Mouse (Mus musculus): Measurements from ENCODE around the gene Glra4.
A peak's percentile ranks its signal among the peaks of the same experiment; 100 is the strongest.

Glra4 gene

DNA sequence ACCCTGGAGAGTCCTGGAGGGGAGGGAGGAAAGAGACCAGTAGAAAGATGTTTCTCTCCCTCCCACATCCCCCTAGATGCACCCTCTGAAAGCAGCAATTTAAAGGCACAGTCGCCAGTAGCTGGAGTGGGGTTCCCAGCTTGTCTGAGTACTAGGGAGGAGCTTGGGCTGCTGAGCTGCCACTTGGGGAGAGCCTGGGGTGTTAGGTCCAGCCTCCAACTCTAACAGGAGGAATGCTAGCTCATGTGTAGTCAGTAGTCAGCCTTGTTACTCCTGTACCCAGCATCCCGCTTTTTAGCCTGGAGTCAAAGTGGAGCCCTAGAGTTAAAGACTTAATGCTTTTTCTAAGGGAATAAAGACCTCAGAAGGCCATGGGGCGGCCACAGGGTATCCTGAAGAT, at the start of gene Glra4:
TSS of gene Glra4 (minus strand) at position 101 of the 400 bp plus-strand sequence.
- no peak for DNase-seq (ENCODE audit: low spot score in 2 of 2)

DNA sequence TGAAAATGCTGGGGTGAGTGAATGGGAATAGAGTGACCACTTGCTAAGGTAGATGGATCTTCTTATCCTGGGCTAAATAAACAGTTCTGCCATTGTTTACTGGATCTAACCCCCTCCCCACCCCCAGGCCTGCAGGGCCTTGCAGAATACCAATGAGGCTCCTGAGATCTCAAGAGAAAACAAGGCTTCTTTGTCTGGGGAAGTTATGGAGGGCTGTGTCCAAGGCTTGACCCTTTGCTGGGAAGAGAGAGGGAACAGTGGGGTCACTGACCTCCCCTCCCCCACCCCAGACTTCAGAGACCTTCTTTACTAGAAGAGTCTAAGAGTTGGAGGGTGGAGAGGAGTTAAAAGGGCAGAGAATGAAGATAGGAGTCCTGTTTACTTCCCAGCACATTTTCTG, 48.7 kb upstream of the Glra4 start:
- DNase-seq (ENCODE audit: low spot score in 2 of 2), result no peak

DNA sequence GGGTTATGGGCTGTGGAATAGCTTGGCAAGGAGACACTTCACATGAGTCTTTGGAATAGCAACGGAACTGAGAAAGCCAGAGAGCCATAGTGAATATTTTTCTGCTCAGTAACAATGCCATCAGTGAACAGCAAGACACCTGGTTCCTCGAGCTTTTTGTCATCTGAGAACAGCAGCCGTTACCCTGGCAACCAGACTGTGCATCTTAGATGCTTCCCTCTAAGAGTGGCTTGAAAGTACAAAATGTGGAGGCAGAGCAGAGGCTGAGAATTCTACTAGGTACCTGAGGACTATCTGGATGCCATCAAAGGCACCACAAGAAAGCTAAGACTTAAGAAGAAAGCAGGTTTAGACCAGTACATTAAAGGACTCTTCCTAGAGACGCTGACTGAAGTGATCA, 45.1 kb upstream of the Glra4 start:
- DNase-seq (ENCODE audit: low spot score in 2 of 2), result peak; percentile 11 to 16

DNA sequence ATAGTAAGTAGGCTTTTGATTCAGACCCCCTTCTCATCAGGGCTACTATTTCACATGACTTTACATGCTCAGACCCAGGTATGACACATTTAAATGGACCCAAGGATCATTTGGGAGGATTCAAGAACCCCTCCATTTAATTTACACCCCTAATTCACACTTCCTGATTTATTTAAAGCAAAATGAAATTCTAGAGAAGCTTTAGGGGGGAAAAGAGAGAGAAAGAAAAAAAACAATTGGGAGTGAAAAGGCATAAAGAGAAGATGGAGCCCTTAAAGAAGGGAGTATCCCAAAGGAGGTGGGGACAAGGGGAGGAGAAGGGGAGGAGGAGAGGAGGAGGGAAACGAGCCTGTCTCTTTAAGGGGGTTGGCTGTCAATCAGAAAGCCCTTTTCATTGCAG, 42.4 kb upstream of the Glra4 start, which contains the start of gene Plp1:
TSS of gene Plp1 (plus strand) at position 301 of the 400 bp plus-strand sequence.
- no peak for DNase-seq (ENCODE audit: low spot score in 2 of 2)

DNA sequence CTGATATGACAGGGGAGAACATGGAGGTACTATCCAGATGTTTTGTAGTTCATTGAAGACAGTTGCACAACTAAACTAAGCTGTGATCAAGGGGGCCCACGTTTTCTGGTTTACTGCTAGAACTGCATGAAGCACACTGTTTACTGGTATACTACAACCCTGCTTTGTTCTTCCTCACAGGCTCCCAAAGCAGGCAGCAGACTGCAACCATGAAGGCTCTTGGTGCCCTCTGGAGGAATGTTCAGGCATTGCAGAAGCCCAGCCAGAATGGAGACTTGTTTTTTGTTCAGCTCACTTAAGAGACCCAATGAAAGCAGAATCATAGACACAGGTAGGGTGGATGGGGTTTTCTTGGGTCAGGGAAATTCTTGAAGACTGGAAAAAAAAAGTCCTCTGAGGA, 40.3 kb upstream of the Glra4 start:
- DNase-seq (ENCODE audit: low spot score in 2 of 2), result peak; percentile 38 to 63

DNA sequence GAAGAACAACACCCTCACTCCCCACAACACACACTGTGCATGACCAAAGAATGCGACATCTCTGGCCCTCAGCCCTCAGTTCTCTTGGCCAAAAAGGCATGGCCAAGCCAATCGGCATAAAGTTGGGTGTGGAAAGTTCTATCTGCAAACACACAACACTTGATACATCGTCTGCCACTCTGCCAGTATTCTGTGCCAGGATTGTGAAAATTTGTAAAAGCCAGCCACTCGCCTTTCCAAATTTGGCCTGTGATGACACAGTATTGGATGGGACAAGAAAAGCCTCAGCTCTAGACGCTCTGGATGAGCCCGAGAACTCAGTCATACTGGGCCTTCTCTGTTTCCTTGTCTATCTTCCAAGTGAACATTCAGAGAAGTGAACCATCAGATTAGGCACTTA, 39.8 kb upstream of the Glra4 start:
- no peak for DNase-seq (ENCODE audit: low spot score in 2 of 2)

DNA sequence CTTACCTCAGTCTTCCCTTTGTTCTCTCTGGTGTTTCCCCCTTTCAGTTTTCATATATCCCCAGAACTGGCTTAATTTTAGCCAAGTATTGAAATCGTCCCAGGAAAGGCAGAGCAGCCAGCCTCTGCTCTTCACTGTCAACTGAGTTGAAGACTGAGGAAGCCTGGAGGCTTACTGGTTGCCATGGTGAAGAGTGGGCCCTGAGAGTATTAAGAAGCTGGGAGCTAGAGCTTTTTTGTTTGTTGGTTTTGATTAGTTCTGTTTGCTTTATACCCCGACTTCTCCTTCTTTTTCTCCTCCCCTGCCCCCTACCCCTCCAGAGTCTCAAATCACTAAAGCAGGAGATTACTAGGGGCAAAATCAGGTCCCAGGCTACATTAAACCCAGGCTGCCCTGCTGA, 17.3 kb upstream of the Glra4 start:
- DNase-seq (ENCODE audit: low spot score in 2 of 2), result no peak

DNA sequence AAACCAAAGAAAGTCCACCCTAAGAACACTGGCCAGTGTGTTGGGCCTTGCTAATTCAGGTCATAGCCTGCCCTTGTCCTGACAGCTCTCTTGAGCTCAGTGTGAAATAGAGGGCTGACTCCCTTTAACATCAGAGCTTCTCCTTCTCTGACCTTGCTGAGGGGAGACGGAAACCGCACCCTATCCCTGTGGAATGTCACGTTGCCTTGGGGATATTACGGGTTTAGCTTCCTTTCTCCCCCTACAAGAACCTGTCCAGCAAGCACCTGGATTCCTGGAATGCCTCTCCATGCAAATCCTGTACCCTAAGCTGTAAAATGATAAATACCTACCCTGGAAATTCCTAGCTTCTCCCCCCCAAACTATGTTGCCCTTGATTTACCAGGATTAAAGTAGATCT, 9.5 kb upstream of the Glra4 start:
- DNase-seq (ENCODE audit: low spot score in 2 of 2), result no peak

DNA sequence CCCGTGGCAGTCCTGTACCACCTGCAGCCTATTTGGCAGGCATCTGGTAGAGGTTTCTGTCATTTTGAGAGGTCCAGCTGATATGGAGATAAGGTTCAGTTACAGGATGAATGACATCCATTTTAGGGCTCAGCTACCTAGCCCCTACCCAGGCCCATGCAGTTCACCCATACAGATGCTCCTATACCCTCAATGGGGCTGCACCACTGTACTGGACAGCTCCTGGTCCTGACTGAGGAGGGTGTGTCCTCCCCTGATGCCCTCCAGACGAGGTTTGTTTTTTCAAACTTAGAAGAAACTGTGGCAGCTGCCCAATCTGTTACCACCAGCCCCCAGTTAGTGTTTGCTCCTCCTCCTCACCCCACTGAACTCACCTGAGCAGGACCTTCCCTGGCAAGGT, 679 bp downstream of the Glra4 start:
- no peak for DNase-seq (ENCODE audit: low spot score in 2 of 2)

DNA sequence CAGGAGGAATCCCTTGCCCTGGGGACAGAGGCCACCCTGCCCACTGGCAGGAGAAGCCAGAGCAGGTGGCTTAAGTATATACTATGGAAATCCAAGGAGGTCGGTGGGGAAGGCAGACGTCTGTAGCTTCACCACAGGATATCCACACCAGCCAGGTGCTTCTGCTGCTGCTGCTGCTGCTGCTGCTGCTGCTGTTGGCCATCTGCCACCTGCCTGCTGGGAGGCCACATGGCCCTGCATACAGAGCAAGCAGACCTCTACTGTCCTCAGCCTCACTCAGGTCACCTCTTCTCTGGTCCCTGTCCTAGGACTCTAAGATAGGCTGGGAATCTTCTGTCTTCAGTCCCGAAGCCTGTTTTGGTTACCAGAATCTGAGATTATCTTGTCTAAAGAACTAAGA, 1.9 kb downstream of the Glra4 start:
- no peak for DNase-seq (ENCODE audit: low spot score in 2 of 2)

DNA sequence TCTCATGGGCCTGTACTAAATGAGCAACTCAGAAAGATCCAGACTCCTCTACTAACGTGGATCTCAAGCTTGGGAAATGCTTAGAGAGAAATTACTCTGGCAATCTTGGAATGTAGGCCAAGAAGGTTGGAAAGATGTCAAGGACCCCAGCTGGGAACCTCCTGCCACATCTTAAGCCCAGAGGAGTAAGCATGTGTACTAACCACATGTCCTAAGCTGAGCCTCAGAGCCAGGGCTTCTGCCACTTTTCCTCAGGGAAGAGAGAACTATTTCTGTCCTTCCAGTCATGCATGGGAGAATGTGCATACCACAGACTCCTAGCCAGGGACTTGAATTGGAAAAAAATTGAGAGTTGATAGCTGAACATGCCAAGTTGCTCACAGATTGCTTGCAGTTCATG, 6.9 kb downstream of the Glra4 start:
- DNase-seq (ENCODE audit: low spot score in 2 of 2), result no peak

DNA sequence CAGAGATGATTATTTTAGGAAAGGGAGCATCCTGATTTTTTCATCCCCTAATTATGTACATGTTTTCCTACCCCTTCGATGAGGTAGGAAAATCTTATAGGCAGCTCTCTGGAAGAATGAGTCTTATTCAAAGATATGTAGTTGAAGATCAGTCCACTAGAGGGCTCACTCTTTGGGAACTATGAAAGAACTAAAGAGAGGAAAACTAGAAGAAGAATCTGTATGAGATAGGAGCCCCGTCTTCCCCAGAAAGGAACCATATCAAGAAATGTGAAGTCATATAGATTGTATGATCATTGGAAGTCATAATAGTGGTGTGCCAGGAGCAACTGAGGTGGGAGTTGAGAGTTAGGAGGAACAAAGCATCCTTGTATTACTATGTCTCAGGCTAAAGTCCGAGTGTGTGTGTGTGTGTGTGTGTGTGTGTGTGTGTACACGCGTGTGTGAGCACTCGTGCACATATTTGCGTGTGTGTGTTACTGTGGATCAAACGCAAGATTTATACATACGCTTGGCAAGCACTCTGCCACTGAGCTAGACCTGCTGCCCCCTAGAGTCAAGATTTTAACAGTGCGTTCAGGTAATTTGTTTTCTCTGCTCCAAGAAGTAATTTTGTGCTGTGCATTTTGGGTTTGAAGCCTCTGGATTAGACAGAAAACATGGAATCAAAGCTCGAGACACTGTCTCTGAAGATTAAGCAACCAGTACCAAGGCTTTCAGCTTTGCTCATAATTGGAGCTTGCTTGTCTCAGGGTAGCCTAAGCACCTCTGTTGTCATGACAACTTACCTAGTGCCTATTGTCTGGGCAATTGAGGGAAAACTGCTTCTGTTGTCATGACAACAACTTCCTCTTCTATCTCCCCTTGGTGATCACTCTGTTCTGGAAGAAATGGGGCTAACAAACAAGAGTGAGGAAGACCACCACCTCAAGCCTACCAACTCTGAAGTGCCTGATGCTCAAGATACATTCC, 18.6 kb downstream of the Glra4 start:
- no peak for DNase-seq (ENCODE audit: low spot score in 2 of 2)

DNA sequence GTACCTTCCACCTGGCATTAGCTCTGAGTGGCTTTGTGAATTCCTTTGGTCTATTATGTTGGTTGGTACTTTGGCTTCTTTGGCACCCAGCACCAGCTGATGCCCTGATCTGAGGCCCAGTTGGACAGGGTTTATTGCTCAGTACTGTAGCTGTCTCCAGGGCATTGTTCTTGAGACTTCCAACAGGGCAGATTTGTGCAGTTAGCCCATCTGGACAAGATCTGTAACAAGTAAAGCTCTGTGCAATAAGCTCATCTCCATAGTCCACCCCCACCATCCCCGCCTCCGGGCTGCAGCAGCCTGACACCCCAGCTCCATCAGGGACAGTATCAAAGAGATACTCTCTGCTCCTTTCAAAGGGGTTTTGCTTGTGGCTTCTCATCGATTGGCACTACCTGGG, 24.5 kb downstream of the Glra4 start:
- DNase-seq (ENCODE audit: low spot score in 2 of 2), result peak in 1 of 2 experiments; percentile 24

DNA sequence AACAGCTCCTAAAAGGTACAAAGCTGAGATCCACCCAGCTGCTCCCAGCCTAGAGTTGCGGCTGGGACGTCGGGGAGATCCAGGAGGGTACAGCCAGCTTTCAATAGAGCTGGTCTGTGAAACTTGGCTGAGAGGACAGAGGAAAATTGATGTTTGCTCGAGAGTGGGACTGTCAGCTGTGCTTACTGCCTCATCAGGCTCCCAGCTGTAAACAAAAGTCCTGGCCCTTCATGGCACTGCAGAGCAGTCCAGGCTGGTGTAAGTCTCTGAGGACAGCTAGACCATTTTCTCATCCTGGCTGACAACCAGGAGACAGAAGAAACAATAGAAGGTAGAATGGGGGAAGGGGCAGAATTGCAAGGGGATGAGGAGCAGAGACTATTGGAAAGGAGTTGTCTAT, 30.6 kb downstream of the Glra4 start:
- no peak for DNase-seq (ENCODE audit: low spot score in 2 of 2)

DNA sequence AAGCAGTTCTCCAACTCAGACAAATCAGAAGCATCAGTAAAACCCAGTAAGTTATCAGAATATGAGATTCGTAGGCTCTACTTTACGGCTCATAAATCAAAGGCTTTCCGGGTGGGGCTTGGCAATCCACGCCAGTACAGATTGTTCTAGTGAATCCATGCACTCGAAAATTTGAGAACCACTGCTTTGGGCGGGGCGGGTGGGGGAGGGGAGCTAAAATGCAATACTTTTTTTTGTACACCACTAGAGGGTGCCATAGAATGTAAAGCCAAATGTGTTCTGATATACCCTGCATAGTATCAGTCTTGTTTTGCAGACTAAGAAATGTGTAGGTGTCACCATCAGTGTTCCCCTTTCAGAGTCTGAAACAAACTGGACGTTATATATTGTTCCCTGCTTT, 35.3 kb downstream of the Glra4 start:
- DNase-seq (ENCODE audit: low spot score in 2 of 2), result no peak

DNA sequence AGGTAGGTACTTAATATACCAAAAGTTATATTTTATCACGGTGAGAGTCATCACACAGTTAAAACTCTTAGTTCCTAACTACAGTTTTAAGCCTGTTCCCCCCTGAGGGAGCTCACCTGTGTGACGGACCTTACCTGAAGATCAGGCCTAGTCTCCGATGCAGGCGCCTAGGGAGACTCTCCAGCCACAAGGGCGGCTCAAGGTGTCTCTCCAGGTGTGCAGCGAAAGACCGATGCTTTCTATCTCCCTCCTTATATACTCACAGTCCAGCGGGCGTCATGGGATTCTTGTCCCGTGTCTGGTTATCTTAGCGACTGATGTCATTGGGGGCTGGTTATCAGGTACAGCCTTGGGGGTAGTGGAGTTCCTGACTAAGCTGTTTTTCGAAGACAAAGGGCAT, 36.5 kb downstream of the Glra4 start, which contains the start of gene Morf4l2:
TSS of gene Morf4l2 (minus strand) at position 232 of the 400 bp plus-strand sequence.
- DNase-seq (ENCODE audit: low spot score in 2 of 2), result no peak

DNA sequence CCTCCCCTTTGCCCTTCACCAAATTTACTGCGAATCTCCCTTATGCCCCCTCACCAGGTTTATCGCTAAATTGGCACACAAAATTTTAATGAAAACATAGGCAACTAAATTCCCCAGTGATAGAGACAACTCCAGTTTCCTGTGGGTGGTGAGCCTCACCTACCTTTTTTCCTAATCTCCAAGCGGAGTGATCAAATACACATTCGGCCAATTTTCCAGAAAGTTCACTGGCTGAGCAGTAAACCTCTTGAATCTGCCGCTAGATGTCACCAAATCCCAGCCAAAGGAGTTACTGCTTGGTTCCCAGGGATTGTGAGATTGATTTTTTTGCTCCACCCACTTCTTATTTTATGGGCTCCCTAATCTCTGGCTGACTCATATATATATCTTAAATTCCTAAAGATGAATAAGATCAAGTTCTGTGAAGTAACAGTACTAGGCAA, 37.3 kb downstream of the Glra4 start:
- DNase-seq (ENCODE audit: low spot score in 2 of 2), result peak in 1 of 2 experiments; percentile 28

DNA sequence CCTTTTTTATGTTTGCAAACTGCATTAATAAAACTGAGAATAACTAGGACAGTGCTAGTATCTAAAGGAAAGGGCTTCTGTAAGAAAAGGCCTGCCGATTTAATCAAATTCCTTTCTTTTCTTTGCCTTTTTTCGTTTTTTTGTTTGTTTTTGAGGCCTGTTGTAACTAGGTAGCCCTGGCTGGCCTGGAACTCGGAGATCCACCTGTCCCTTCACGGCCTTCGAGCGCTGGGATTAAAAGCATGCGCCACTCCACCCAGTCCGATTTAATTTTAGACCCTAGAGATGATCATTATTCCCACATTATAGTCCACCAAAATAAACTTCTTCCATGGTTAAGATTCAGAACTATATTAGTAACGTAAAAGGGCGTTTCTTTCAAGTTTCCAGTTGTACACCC, 37.7 kb downstream of the Glra4 start:
- no peak for DNase-seq (ENCODE audit: low spot score in 2 of 2)

DNA sequence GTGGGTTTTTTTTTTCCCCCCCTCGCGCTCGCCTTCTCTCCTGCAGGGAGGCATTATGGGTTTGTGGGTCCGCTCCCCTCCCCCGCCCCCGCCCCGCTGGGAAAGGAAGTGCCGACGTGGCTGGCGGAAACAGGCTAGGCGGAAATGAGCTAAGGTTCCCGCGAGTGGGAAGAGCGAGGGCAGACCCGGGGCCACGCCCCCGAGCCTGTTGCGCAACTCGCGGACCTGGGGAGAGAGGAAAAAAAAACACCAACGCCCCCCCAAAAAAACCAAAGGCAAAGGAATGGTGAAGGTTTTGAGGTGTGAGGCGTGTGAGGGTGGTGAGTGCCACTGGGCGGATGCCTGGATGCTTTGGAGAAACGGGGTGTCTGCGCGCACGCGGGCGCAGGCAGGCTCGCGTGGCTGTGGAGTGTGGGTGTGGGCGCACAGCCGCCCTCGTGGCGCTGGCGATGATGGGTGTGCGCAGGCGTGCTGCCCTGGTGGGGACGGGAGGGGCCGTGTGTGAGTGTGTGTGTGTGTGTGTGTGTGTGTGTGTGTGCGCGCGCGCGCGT, 38.2 kb downstream of the Glra4 start:
- peak; percentile 54 to 59 for DNase-seq (ENCODE audit: low spot score in 2 of 2)

DNA sequence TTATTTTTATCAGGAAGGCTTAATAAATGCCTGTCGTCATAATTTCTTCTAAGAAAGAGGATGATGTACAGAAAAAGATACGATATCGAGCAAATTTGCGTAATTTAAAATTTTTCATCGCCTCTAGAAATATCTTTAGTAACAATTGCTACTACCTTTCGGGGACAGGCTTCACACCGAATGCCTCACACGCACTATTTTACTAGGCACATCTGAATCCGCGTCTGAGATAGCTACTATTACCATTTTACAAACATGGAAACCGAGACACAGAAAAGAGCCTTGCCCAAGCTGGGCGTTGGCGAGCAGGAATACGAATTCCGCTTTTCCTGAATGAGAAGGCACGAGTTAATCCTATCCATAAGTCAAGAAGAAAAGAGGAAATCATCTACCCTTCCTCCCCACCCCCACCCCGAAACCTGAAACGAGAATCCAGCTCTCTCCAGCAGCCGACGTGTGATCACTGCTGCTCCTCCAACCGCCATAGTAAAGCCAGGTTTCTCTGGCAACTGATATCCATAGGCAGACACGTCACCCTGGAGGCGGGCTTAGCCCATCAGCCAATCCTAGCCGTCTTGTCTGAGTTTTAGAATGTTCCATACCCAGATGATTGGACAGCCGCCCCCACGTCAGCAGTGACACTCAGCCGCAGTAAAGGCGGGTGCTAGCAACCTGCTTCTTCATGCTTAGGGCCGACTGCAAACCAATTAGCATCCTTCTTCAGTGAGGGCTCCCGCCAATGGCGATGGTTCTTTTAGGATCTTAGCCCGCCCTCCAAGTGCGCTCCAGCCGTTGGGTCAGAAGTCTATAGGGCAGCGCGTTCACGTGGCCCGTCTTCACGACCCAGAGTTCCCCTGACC, 38.9 kb downstream of the Glra4 start:
- peak; percentile 96 to 98 for DNase-seq (ENCODE audit: low spot score in 2 of 2)

DNA sequence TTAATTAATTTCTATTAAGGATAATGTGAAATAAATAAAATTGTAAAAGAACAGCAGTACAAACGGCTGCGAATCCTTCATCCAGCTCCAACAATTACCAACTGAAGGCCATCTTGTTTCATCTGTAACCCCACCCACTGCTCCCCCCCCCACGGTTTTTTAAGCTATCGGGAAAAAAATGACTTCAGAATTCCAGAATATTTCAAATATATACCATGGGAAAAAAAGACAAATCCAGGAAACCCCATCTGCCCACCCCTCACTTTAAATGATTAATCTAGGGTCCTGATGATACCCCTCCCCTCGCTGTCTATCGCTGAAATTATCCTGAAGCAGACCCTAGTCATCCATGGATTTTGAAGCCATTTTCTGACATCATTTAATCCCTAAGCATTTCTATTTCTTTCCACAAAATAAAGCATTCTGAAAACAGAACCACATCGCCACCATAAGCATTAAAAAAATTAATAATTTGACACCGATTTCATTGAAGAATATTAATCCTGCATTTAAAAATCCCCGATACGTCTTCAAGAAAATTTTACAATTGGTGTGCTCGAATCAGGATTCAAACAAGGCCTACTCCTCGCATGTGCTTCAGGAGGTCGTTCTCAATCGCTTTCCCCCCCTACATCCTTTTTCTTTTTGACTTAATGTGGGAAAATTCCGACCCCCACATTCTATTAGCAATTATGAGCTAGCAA, 39.7 kb downstream of the Glra4 start:
- no peak for DNase-seq (ENCODE audit: low spot score in 2 of 2)
